Mouse (Mus musculus) adrenal gland, postnatal 4 days (tissue): ENCODE data around the gene Sox6. TPM values are rescaled to one million over a fixed set of nuclear protein-coding genes. Genes with fewer than 3 reads are reported as not detected.

ENCODE experiments used
- DNase-seq, 2 experiments: peaks; one replicate each; pipeline ENCODE4 v3.0.0; 2021 to 2022; ENCODE audit warnings: low spot score in 2 of 2, mixed read lengths in 2 of 2
- total RNA-seq, 2 experiments: library from RNA; stranded (reverse); gene quantifications; 2 replicates each; pipeline ENCODE4 v1.2.3; 2021

The Sox6 gene
- total RNA-seq, 2 experiments from 2014 or later, result 17.1 to 18.1 TPM

DNA sequence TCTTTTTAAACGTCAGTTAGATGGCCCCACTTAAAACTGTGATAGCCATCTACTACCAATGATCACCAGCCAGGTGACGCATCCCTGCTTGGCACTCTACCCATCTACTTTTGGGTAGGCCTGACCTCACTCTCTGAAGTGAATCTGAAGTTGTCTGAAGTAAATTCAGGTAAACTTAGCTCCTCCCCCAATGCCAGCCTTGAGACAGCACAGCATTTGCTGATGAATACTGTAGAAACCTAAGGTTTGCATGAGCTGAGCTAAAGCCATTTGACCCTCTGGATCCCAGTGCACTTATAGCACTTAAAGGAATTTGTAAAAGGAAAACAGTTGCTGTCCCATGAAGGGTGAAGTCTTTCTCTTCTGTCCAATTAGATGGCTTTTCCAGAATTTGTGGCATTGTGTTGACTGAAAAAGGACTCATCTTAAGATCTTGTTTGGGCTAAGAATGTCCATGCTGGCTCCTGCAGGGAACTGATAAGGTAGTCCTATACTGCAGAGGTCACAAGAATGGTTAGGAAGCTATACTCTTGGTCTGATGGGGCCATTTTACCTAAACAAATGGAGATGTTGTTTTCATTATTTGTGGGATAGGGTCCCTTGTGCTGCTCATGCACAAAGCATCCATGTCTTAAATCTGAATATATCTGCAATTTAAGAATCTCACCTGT, 50.4 kb downstream of the Sox6 start:
- DNase-seq, result no peak

DNA sequence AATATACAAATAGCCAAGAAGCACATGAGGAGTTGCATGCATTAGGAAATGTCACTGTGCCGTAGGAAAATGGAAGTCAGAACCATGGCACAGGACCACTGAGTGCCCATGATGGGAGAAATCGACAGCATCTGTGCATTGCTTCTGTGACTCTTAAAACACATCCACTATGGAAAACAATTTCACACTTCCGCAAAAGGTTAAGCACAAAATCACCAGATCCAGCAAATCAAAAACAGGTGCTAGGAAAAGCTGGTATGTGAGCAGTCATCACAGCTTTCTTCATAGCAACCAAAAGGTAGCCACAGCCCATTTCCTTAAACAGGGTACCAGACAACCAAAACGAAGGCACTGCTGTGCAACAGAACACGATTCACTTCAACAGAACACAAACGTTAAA, 52.9 kb downstream of the Sox6 start:
- no peak for DNase-seq

DNA sequence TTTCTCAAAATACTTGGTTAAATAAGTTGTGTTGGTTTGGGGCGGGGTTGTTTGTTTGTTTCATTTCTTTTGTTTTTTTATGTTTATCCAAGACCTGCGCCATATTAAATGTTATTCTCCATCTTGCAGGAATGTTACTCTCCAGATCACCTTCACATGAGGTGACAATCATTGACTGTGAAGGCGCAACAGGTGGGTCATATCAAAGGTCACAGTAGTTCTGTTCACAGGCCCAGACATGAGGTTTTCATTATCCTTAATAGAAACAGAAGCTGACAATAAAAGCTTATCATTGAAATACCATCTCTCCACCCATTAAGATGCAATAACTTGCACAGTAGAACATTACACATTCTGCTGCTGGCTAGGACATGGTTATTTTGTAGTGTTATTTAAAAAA, 54.5 kb downstream of the Sox6 start:
- no peak for DNase-seq

DNA sequence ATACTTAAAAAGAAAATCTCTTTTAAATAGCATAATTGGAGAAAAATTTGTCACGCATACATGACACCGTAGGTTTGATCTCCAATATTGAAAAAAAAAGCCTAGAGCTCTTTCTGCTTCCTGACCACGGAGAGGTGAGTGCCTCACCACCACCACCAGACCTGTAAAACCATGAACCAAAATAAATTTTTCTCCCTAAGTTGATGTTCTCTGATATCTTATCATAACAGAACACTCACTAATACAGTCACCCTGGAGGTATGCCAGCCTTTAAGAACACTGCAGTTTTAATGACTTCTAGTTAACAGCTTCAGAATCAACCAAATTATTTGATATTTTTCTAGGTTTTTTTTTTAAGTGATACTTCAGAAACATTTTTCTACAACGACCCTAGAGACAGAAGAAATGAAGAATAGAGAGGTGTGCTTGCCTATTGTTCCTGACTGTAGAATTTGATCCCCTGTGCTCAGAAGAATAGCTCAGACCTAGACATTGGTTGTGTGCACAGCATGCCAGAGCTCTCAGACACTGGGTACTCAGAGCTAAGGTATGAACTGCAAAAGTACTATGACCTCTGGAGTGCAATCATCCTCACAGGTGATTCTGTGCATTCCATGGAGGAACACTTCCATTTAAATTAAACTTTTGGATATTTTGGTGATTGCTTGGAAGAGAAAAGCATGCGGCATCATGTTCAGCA, 58.6 kb downstream of the Sox6 start:
- no peak for DNase-seq

DNA sequence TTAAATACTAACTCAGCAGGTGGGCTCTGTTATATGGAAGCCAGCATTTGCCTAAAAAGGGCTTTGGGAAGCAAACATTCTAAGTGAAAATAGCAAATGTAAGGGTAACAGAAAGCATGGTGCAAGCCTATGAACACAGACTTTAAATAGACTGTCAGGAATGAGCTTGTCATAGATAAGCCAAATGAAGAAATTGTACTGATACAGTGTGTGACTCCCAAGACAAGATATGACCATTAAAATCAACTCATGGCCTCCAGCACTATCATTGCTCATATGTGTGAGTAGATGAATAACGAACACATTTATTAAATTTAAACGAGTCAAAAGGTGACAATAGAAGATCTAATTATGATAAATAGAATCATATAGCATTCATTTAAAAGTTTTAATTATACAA, 64.1 kb downstream of the Sox6 start:
- DNase-seq, result no peak

DNA sequence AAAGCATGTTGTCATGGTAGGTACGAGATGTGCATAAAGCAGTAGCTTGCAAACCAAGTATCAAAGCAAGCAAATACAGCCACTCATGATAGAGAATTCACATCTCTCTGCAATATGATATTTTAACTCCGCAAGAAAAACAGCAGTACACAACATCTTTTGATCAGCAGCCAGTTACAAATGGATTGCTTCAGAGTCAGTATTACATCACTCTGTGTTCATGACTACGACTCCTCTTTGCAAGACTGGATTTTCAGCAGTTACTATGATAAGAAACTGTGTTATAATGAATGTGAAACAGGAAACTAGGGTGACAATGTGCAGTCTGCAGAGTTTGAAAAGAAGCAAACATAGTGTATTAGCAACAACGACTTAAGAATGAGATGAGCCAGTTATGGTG, 71.4 kb downstream of the Sox6 start:
- DNase-seq, result no peak

DNA sequence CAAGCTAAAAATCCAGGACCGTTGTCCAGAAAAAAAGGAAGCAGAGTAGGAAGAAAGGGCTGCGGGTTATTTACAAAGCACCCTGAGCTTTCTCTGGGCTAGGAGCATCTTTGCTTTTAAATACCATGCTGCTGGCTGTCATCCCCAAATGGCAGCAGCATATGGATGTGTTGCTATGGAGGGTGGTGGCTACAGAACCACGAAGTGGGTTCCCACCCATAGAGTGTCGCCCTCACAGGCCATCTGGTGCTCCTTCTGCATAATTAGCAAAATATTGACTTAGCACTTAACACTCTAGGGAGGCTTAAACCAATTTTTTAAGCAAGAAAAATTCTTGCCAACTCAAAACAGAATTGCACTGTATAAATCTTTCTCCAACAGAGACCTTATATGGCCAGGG, 72.4 kb downstream of the Sox6 start:
- no peak for DNase-seq

DNA sequence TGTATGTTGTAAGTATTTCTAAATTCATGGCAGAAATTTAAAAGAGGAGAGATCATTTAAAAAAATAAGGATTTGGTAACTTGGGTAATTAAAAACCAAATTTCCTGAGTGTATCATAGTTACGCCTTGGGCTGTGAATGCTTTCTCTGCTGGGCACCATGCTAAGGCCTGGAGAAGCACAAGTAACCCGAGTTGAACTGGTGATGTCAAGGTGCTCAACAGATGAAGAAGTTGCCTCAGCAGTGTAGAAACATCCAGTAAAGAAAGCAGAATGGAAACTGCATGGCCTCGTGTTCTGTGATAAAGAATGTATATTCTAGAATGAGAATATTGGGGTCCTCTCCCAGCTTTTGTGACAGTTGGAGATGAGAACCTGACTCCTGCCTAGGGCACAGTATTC, 85.5 kb downstream of the Sox6 start:
- DNase-seq, result no peak

DNA sequence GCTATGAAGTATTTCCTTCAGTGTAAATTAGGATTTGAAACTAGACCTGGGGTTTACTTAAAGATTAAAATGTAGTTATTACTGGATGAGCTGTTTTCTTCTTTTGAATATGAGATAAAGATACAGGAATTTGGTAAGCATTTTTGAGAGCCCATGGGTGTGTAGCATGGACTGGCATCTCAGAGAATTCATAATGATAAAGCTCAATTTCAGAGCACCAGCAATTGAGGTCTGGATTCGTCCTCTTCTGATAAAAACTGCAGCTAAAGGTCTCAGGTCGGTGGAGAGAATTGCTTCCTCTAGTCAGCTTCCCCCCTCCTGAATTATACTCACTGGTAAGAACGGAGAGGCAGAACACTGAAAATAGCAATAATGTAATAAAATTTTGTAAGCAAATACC, 86.4 kb downstream of the Sox6 start:
- DNase-seq, result no peak

DNA sequence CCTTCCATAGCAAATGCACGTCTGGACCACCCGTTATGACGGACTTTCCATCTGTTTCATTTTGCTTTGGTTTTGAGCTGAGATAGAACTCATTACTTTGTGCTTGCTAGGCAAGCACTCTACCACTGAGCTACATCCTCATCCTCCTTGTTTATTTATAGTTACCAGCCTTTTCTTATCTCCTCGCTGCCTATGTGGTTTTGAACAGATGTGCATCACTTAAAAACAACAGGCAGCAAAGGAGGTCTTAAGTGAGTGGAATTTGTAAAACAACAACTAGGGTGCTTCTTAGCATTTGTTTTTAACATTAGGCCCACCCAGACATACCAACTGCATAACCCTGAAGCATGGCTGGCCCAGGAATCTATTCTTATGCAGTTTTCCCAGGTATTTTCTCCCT, 86.9 kb downstream of the Sox6 start:
- no peak for DNase-seq

DNA sequence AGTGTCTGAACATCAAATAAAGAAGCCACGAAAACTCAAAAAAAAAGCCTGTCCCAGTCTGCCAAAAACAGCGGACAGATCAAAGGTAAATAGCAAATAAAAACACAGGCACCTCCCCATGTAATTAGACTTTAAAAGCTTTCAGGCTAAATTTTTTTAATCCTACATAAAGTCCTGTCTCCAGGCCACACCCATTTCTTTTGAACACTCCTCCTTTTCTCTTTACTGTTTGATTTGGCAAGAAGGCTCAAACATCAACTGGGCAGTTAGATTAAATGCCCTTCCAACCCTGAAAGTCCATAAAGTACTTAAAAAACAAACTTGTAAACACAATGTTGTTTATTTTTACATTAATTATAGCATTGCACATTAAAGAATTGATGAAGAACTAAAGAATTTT, 90.7 kb downstream of the Sox6 start:
- no peak for DNase-seq

DNA sequence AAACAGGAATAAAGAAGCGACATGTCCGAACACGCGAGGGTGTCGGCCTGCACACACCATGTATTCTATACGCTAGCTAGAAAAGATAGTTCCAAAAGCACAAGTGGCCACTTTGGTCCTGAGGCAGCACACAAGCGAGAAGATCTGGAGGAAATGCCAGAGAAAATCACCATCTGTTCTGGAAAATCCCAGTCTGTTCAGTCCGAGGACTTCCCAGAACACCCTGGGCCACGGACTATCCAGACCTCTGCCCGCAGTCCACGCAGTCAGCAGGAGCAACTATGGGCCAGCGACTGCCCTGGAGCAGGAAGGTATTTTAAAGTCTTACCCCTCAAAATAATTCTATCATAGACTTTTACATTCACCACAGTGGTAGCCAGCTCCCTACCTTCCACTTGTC, 92.0 kb downstream of the Sox6 start:
- no peak for DNase-seq

DNA sequence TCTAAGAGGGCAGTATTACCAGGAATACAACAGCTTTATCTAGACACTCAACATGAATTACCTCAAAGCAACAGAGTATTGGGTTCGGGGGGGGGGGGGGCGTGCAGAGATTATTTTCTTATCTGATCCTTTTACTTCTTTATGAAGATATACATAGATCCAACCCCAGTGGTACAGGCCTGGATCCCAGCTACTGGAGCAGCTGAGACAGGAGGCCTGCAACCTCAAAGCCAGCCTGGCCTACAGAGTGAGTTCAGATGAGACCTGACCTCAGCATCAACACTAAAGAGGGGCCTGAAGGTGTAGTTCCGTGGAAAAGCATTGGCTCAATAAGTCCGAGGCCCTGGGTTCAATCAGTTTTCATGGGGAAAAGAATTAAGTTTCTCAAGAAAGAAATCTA, 93.1 kb downstream of the Sox6 start:
- DNase-seq, result no peak

DNA sequence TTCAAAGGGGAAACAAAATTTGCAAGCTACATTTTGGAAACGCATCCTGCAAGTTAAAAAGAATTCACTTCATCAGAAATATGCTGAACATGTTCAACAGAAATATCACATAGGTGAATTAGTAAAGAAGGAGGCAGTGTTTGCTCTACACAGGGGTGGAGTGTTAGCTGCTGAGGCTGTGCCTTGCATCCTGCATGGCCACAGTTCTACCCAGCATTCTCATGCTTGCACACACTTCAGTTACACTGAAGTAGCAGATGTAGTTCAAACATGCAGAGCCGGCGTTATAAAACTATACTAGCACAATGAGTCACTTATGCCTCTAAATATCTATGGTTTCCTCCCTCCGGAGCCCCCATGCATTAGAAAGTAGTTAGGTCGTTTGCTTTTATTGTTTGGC, 94.3 kb downstream of the Sox6 start:
- DNase-seq, result no peak

DNA sequence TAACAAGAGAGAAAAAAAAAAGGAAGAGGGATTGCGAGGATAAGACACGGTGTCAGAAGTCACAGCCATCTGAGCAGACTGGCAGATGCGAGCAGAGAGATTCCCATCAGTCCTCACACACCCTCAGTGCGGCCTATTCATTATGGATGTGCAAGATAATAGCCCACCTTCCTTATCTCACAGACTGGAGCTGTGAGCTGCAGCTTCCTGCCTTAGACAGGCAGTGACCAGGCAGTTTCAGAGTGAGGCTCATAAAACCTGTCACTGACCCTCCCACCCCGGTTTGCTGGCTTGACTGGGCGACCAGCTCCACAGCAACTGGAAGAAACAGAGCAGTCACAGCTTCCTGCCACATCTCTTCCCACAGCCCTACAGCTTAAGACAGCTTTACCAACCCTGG, 96.8 kb downstream of the Sox6 start:
- no peak for DNase-seq

DNA sequence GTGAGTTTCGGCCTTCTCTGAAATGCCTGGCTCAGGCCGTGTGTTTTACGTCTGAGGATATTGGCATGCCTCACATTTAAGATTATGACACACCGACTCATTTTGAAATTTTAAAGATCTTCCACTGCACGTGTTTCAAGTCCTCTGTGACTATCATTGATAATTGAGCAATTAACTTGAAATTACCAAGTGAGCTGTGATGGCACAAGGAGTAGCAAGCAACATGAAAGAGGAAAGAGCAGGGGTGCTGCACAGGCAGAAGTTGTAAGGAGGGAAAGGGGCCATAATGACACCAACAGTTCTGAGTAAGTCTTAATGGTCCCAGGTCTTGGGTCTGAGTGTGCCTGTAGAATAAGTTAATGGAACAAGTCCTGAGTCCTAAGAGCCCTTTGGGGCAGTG, 99.3 kb downstream of the Sox6 start:
- no peak for DNase-seq

DNA sequence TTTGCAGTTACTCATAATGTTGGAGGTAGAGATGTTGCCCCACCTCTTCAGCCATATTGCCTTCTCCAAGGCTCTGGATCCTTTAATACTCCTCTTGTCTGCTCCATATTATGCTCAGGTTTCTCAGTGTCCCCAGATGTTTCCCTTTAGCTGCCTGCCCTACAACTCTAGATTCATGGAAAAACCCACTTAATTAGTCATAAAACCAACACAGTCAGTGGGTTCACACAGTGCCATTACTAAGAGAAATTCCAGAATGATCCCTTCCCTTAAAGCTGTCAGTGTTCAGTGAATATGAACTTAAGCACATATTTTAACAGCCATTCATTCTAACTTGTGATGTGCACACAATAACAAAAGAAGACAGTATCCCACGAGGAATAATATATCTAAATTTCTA, 101.7 kb downstream of the Sox6 start:
- DNase-seq, result no peak

DNA sequence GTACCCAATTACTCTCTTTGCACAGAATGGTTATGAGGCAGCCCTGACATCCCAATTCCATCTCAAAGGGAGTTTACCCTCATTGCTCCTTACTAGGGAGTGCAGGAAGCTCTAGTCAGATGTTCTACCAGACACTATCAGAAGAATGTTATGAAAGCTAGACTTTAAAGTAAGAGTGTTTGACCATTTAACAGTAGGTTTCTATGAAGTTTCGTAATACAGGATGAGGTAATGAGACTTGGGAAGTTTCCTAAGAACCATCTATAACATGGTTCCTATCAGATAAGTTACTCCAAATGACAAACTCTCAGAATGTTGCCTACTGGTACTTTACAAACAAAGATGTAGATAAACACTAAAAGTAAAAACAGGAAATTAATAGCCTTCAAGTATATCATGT, 123.3 kb downstream of the Sox6 start:
- no peak for DNase-seq

DNA sequence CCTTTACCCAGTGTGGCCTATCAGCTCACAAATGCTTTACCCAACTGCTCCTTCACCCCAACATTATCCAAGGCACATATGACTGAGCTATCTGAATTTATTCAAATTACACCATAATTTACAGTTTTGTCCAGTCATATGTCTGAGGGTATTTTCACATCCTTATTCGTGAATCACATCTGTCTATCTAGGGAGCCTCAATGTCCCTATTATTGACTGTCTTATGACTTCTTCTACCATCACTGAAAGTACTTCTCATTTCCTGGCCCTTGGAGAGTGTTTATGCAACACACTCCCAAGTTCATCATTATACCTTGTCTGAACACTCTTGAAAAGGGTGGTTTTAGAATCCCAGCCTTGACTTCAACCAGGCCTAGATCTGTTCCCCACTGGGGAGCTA, 128.3 kb downstream of the Sox6 start:
- DNase-seq, result no peak

DNA sequence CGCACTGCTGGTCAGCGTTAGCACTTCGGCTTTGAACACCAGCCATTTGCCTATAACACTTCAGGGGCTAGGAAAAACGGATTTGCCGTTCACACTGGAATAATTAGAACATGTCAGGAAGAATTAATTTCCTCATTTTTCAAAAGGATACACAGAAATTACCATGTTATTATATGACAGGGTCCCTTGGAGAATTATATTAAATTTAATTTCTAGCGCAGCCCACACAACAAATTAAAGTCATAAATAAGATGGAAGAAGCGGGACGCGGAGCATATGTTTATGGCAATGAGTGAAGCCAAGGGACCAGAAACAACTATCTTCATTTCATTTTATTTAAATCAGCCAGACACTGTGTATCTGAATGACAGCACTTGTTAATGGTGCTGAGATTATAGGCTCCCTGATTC, 133.8 kb downstream of the Sox6 start:
- no peak for DNase-seq

DNA sequence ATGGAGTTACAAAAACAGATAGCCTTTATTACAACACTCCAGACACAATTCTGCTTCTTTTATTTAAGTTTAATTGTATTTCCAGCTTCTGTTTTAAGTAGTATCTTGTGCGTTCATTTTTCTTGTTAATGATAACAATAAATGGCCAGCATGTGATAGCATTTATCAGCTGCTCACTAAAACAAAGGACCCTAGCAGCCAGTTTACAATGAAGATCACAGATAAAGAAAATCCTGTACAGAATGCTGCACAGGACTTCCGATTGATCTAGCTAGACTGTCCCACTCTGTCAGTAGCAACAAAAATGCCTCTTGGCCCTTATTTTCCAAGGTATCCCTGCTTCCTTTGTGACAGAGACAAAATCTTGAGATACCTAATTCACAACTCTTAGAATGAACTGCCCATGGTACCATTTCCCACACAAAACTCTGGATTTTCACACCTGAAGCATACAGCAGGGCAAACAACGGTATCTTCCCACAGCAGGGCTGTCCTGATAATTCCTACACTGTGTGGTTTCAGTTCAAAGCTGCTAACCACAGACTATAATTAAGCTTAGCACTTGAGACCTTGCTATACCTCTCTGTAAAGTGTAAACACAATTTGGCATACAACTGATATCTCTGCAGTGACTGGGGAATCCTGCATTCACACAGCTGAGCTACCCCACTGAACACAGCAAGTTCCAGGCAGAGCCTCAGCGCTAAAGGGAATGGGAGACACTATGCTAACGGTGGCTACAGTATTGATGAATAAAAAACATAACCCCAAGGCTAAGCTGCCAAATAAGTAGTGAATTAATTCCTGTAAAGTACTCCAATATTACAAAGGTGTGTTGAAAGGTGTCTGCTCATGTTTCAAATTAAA, 134.4 kb downstream of the Sox6 start:
- DNase-seq, result no peak

DNA sequence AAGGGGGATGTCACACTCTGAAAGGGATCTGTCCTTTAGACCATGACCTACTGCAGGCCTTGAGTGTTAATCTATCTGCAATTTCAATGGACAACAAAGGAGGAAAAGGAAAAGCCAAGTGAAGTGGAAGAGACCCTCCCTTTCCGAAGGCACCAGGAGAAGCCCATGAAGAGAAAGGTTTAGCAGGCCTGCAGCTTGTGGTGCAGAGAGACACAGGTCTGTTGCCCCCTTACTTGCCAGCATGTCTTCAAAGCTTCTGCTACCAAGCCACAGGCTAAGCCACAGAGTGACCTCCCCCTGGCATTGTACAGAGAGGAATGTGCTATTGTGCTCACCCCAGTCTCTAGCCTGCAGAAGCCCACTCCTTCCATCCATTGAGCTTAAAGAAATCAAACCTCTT, 135.2 kb downstream of the Sox6 start:
- no peak for DNase-seq
